Mouse (Mus musculus): ENCODE measurements around the gene Zfp13. TPM values are rescaled to one million over a fixed set of nuclear protein-coding genes. Genes with fewer than 3 reads are reported as not detected.

Zfp13 gene
- 11.5 and 11.8 TPM in 2 replicates for polyA plus RNA-seq (2015; fragmentation: Nextera tagmentation; extraction: Ambion mirVana)

DNA sequence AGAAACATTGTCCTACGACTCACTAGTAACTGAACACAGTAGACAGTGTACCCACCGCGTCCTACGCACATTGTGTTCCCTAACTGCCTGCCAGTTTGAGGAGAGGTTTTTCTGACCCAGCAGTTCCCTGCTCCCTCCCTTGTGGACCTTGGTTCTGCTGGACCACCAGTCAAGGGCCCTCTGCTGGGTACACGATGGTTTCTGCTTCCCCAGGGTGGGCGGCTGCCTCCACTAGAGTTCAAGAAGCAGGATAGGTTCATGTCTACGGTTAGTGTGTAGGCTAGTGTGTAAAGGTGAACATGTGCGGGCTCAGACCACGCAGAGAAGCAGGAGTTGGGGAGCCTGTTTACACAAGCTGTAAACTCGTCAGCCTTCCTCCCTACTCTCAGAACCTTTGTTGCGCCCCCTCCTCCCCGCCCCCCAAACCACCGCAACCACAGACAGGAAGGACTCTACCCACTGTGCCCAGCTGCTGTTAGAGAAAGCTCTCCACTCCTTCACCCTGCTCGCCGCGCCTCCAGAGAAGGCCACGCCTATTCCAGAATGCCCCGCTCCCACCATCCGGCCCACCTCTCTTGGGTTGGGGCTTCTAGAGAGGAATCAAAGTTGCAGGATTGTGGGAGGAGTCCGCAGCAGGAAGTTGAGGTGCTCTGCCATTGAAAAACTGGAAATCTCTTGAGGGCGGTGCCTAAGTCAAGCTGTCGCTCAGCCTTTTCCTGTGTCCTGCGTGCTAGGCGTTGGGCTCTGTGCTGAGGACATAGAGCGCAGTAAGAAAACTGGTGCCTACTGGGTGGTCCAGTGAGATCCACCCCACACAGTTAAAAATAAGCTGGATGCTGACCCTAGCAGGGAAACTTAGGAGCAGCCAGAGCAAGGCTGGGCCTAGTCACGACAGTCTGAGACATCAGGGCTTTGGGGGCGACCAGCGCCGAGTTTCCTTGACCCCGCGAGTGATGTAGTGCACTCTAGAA is at the start of gene Zfp13:
TSS of gene Zfp13 (minus strand) at position 906 of the 971 bp plus-strand sequence.
- Histone ChIP-seq H3K4me2 (ENCODE audit: low read depth, low read length) (peak within 1 kb of the TSS; percentile 88), H3K27ac (ENCODE audit: low read length) (peak within 1 kb of the TSS; percentile 98), H3K4me1 (ENCODE audit: control insufficient read depth, insufficient read depth, low read length) (peaks cover 8% of the 10 kb centered on the region; the same call in 1 of the 2 replicates), H3K36me3 (ENCODE audit: control insufficient read depth, insufficient read depth, low read length) (no peaks in the 10 kb centered on the region), H3K9ac (ENCODE audit: low read length) (peak within 1 kb of the TSS; percentile 90), H3K27me3 (ENCODE audit: control insufficient read depth, insufficient read depth, low read length) (no peaks in the 10 kb centered on the region), H3K9me3 (replicated peaks; ENCODE audit: control insufficient read depth, low read length) (no peaks in the 10 kb centered on the region), H3K4me3 (replicated peaks; ENCODE audit: low read length) (peak within 1 kb of the TSS; percentile 55)
- ATAC-seq (ENCODE audit: insufficient read depth, low FRiP score) = peak; percentile 97
- 3% methylated on average over 31 of the region's 31 CpGs for WGBS

DNA sequence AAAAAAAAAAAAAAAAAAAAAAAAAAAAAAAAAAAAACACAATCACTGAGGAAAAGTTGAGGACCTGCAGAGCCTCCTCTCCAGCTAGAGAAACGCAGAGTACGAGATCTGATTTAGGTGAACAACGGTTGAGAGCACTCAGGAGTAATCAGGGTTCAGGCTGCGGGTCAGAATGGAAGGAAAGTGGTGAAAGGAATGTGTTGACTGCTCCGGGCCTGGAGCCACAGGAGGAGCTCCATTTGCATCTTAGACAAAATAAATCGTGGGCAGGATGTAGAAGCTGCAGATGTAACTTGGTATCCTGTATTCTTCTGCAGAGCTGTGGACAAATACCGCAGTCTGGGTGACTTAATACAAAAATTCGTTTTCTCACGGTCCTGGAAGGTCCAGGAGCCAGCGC is 46.6 kb upstream of the Zfp13 start:
- Histone ChIP-seq H3K9me3 (replicated peaks; ENCODE audit: control insufficient read depth, low read length) (no peaks in the 10 kb centered on the region; the same call in 1 of the 2 replicates), H3K27me3 (ENCODE audit: control insufficient read depth, insufficient read depth, low read length) (peaks cover 12% of the 10 kb centered on the region; the same call in 1 of the 2 replicates), H3K36me3 (ENCODE audit: control insufficient read depth, insufficient read depth, low read length) (no peaks in the 10 kb centered on the region), H3K4me3 (replicated peaks; ENCODE audit: low read length) (no peak overlapping the region), H3K4me1 (ENCODE audit: control insufficient read depth, insufficient read depth, low read length) (peaks cover 7% of the 10 kb centered on the region), H3K27ac (ENCODE audit: low read length) (no peak overlapping the region), H3K9ac (ENCODE audit: low read length) (no peak overlapping the region), H3K4me2 (ENCODE audit: low read depth, low read length) (no peak overlapping the region)
- 47% methylated on average over 10 of the region's 10 CpGs for WGBS
- ATAC-seq (ENCODE audit: insufficient read depth, low FRiP score) = no peak

DNA sequence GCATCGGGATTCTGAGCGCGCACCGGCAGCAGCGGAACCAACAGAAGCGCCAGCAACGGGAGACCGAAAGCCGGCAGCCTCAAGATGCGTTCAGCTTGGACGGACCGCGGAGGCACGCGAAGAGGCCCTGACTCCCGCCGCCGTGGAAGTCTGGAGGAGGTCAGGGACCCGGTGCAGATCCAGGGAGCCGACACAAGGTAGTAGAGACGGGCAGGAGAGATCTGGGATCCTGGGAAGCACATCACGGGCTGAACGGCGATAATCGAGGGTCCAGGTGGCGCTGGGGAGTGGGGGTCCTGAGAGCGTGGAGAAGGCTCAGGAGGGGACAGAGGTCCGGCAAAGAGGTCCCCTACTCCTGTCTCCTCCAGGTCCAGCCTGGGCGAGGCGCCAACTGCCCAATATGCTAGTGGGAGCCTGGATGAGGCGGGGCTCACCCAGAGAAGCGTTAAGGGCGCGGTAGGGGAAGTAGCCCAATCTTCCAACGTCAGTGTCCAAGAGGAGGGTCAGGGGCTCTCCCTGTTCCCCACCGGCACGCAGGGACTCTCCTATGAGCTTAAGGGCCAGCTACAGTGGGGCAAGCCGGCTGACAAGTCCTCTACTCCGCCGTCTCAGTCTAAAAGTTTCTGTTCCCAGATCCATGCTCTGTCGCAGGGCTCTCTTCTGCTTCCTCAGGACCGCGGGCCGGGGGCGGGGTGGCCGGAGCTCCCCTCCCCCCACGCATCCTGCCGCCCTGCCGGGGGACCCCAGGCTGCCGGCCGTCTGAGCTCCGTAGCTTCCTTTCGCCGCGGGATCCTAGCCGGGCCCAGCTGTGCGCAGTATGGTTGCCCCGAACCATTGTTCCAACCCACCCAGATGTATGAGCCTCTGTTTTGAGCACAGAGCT is 45.6 kb upstream of the Zfp13 start, which contains the start of gene Mmp25:
TSS of gene Mmp25 (minus strand) at position 665 of the 883 bp plus-strand sequence.
- H3K9ac ChIP-seq (ENCODE audit: low read length) = peak within 1 kb of the TSS; percentile 69
- ATAC-seq (ENCODE audit: insufficient read depth, low FRiP score) = peak; percentile 25; the same call in 1 of the 2 replicates

DNA sequence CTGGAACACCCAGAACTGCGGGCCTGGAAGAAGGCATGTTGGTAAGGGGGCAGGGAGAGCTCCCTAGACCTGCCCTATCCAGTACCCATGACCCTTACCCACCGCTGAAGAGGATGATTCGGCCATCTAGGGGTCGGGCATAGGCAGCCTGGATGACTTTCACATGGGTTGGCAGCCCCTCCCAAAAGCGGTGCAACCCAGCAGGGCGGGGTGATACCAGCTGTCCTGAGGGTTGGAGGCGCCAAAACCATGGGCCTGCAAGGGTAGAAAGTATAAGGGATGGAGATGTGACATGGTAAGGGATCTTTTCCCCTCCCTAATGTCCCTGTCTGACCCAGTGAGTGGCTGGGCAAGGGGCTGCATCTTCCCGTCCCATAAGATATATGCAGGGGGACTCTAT is 32.0 kb upstream of the Zfp13 start:
- Histone ChIP-seq H3K4me1 (ENCODE audit: control insufficient read depth, insufficient read depth, low read length) (0 out of 2 replicates have a peak, but pooled peaks cover 5% of the 10 kb centered on the region), H3K36me3 (ENCODE audit: control insufficient read depth, insufficient read depth, low read length) (no peaks in the 10 kb centered on the region), H3K27ac (ENCODE audit: low read length) (no peak overlapping the region), H3K9me3 (replicated peaks; ENCODE audit: control insufficient read depth, low read length) (no peaks in the 10 kb centered on the region), H3K27me3 (ENCODE audit: control insufficient read depth, insufficient read depth, low read length) (no peaks in the 10 kb centered on the region), H3K9ac (ENCODE audit: low read length) (no peak overlapping the region), H3K4me3 (replicated peaks; ENCODE audit: low read length) (no peak overlapping the region), H3K4me2 (ENCODE audit: low read depth, low read length) (no peak overlapping the region)
- WGBS = 77% methylated on average over 8 of the region's 8 CpGs
- no peak for ATAC-seq (ENCODE audit: insufficient read depth, low FRiP score)

More for the DNA sequence above, 45.6 kb upstream of the Zfp13 start, which contains the start of gene Mmp25:
- Histone ChIP-seq H3K4me3 (replicated peaks; ENCODE audit: low read length) (peak within 1 kb of the TSS; percentile 52), H3K27ac (ENCODE audit: low read length) (no peak within 1 kb of the TSS), H3K9me3 (replicated peaks; ENCODE audit: control insufficient read depth, low read length) (no peaks in the 10 kb centered on the region; the same call in 1 of the 2 replicates), H3K4me2 (ENCODE audit: low read depth, low read length) (peak within 1 kb of the TSS; percentile 77), H3K36me3 (ENCODE audit: control insufficient read depth, insufficient read depth, low read length) (no peaks in the 10 kb centered on the region), H3K4me1 (ENCODE audit: control insufficient read depth, insufficient read depth, low read length) (peaks cover 7% of the 10 kb centered on the region), H3K27me3 (ENCODE audit: control insufficient read depth, insufficient read depth, low read length) (peaks cover 12% of the 10 kb centered on the region; the same call in 1 of the 2 replicates)
- under 1% methylated on average over 58 of the region's 58 CpGs for WGBS

DNA sequence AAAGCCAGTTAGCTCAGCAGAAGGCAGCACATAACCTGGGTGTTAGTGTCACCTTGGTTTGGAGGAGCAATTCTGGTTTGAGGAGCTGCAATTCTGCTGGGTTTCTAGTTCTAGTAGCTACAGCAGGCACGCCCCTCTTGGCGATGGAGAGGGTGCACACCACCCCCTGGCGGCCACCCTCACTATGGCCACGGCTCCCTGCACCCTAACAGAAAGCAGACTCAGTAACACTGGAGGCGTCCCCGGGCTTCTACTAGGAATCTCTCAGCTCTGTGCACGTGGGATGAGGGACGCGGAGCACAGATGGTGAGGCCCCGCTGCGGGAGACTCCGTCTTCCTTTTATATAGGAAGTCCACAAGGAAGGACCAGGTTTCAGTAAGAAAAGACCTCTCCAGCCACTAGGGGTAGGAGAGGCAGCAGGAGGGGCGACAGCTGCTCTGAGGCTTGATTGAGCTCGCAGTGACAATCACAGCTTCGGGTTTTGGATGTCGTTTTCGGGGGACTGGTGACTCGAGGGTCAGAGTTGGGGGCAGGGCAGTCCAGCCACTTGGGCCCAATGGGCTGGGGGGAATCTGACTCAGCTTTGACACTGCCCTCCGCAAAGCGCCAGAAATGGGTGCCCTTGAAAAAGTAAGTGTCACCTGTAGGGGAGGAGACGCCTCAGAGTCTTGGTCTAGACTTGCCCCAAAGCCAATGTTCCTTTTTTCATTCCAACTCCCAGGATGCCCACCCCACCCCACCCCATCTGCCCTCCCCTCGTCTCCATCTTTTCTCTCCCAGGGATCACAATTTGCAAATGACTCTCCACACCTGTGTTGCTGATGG is 31.1 kb upstream of the Zfp13 start:
- H3K9ac ChIP-seq (ENCODE audit: low read length) = peak overlapping the region; percentile 50
- H3K36me3 ChIP-seq (ENCODE audit: control insufficient read depth, insufficient read depth, low read length) = no peaks in the 10 kb centered on the region
- no peaks in the 10 kb centered on the region for H3K9me3 ChIP-seq (replicated peaks; ENCODE audit: control insufficient read depth, low read length)
- 0 out of 2 replicates have a peak, but pooled peaks cover 5% of the 10 kb centered on the region for H3K4me1 ChIP-seq (ENCODE audit: control insufficient read depth, insufficient read depth, low read length)
- peak overlapping the region; percentile 28 for H3K4me3 ChIP-seq (replicated peaks; ENCODE audit: low read length)
- 15% methylated on average over 22 of the region's 22 CpGs for WGBS
- peak; percentile 85; the same call in 1 of the 2 replicates for ATAC-seq (ENCODE audit: insufficient read depth, low FRiP score)
- H3K27me3 ChIP-seq (ENCODE audit: control insufficient read depth, insufficient read depth, low read length) = no peaks in the 10 kb centered on the region
- peak overlapping the region; percentile 52 for H3K4me2 ChIP-seq (ENCODE audit: low read depth, low read length)
- no peak overlapping the region for H3K27ac ChIP-seq (ENCODE audit: low read length)

DNA sequence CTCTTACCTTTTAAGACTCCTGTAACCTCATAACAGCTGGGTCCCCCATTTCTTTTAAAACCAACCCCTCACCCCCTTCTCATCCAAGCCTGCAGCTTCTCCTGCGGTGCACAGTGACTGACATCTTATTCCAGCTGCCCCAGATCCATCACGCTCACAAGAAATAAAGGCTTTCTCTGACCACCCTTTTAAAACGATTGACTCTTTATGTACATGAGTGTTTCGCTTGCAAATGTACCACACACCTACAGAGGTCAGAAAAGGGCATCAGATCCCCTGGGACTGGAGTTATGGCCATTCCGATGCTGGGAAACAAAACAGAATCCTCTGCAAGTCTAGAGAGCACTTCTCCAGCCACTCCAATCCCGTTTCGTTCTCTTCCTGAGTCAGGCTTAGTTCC is 28.5 kb upstream of the Zfp13 start:
- H3K36me3 ChIP-seq (ENCODE audit: control insufficient read depth, insufficient read depth, low read length) = no peaks in the 10 kb centered on the region
- no peak overlapping the region for H3K4me3 ChIP-seq (replicated peaks; ENCODE audit: low read length)
- ATAC-seq (ENCODE audit: insufficient read depth, low FRiP score) = no peak
- no peak overlapping the region for H3K4me2 ChIP-seq (ENCODE audit: low read depth, low read length)
- H3K27me3 ChIP-seq (ENCODE audit: control insufficient read depth, insufficient read depth, low read length) = no peaks in the 10 kb centered on the region
- WGBS = 36% methylated on average over 7 of the region's 7 CpGs
- H3K27ac ChIP-seq (ENCODE audit: low read length) = no peak overlapping the region
- 0 out of 2 replicates have a peak, but pooled peaks cover 5% of the 10 kb centered on the region for H3K4me1 ChIP-seq (ENCODE audit: control insufficient read depth, insufficient read depth, low read length)
- no peaks in the 10 kb centered on the region for H3K9me3 ChIP-seq (replicated peaks; ENCODE audit: control insufficient read depth, low read length)
- no peak overlapping the region for H3K9ac ChIP-seq (ENCODE audit: low read length)

DNA sequence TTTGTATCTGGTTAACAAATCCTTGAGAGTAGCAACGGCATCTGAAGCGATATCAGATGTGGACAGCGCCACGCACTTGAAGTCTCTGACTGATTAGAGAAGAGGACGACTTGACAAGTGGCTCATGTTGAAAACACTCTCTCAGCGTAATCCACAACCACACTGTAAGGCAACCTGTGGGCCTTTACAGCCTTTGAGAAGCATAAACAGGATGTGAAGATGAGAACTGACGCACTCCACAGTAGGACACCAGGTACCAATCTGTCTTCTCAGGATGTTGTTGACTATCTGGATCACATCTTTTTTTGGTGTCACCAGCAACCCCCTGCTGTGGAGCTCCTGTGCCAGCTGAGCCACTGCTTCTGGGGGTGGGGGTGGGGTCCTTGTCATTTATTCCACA is 21.1 kb upstream of the Zfp13 start:
- Histone ChIP-seq H3K27ac (ENCODE audit: low read length) (no peak overlapping the region), H3K4me3 (replicated peaks; ENCODE audit: low read length) (no peak overlapping the region), H3K9ac (ENCODE audit: low read length) (no peak overlapping the region), H3K4me2 (ENCODE audit: low read depth, low read length) (no peak overlapping the region), H3K27me3 (ENCODE audit: control insufficient read depth, insufficient read depth, low read length) (0 out of 2 replicates have a peak, but pooled peaks cover 3% of the 10 kb centered on the region), H3K9me3 (replicated peaks; ENCODE audit: control insufficient read depth, low read length) (no peaks in the 10 kb centered on the region), H3K36me3 (ENCODE audit: control insufficient read depth, insufficient read depth, low read length) (no peaks in the 10 kb centered on the region), H3K4me1 (ENCODE audit: control insufficient read depth, insufficient read depth, low read length) (no peaks in the 10 kb centered on the region)
- WGBS = 62% methylated on average over 7 of the region's 7 CpGs
- ATAC-seq (ENCODE audit: insufficient read depth, low FRiP score) = no peak

DNA sequence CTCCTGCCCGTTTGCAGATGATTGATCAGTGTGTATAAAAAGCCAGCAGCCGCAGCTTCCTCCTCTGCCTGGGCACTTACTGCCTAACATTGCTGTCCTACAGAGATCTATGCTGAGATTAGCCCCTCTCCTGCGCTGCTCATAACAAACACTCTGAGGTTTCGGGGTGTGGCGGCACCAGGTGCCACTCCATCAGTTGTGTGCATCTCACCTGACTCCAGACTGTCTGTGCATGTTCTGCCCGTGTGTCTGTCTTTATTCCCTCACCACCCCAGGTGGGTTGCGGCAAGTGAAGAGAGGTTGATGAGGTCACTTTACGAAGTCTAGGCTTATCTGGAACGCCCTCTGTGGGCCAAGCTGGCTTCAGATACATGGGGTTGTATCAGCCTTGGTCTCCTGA is 17.8 kb upstream of the Zfp13 start:
- Histone ChIP-seq H3K9ac (ENCODE audit: low read length) (no peak overlapping the region), H3K36me3 (ENCODE audit: control insufficient read depth, insufficient read depth, low read length) (no peaks in the 10 kb centered on the region), H3K27ac (ENCODE audit: low read length) (no peak overlapping the region), H3K9me3 (replicated peaks; ENCODE audit: control insufficient read depth, low read length) (no peaks in the 10 kb centered on the region), H3K27me3 (ENCODE audit: control insufficient read depth, insufficient read depth, low read length) (0 out of 2 replicates have a peak, but pooled peaks cover 3% of the 10 kb centered on the region), H3K4me2 (ENCODE audit: low read depth, low read length) (no peak overlapping the region), H3K4me3 (replicated peaks; ENCODE audit: low read length) (no peak overlapping the region), H3K4me1 (ENCODE audit: control insufficient read depth, insufficient read depth, low read length) (no peaks in the 10 kb centered on the region)
- WGBS = 34% methylated on average over 9 of the region's 9 CpGs
- no peak for ATAC-seq (ENCODE audit: insufficient read depth, low FRiP score)

All from stomach, embryonic 16.5 days (tissue).